Mouse (Mus musculus) neural tube, embryonic 13.5 days (tissue): ENCODE measurements around the gene Gpr156. TPM values are rescaled to one million over a fixed set of nuclear protein-coding genes. Genes with fewer than 3 reads are reported as not detected.

ENCODE experiments used
- polyA plus RNA-seq: library from polyadenylated mRNA; unstranded; fragments of >200 nt; fragmentation: Nextera tagmentation; extraction: Ambion mirVana; gene quantifications from 2 replicates; pipeline ENCODE4 v1.2.1, GENCODE M21; 2015

The Gpr156 gene
- polyA plus RNA-seq, 1 experiment from 2014 or later = 6.9 TPM

Other genes with a start within 250 kb of the Gpr156 start
- gene Fstl1, start 139.6 kb upstream of the Gpr156 start, polyA plus RNA-seq = 156 and 165 TPM in 2 replicates
- 0.24 TPM in 1 of 2 replicates, not detected in the other for gene Gm36028, start 55.4 kb upstream of the Gpr156 start, polyA plus RNA-seq
- 54.9 and 59.0 TPM in 2 replicates for gene Lrrc58, start 48.1 kb upstream of the Gpr156 start, polyA plus RNA-seq
- gene Gsk3b, start 172.5 kb downstream of the Gpr156 start, polyA plus RNA-seq = 158 and 167 TPM in 2 replicates